Mouse (Mus musculus): ENCODE results near the gene Hacl1. TPM values are rescaled to one million over a fixed set of nuclear protein-coding genes. Genes with fewer than 3 reads are reported as not detected.

The Hacl1 gene
- total RNA-seq, 2 experiments from 2014 or later = 13.5 to 13.9 TPM

DNA sequence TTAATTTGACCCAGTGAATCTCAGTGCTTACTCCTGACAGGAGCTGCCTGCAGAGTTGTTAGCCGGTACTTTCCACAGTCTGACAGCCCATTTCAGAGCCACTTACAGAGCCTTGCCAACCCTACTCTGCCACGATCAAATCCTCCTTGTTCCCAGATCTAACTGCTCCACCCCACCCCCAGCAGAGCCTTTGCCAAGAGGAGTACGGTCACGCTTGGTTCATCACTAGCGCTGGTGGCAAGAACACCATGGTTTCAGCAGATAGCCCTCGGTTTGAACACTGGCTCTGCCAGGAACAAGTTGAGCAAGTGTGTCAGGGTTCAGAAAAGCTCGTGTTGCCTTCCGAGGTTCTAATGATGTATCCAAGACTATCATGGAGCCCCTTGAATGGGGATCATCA lies 54.6 kb downstream of the Hacl1 start:
- intact Hi-C loops (cut with DNase I) = no loop called here
- no peak for DNase-seq

DNA sequence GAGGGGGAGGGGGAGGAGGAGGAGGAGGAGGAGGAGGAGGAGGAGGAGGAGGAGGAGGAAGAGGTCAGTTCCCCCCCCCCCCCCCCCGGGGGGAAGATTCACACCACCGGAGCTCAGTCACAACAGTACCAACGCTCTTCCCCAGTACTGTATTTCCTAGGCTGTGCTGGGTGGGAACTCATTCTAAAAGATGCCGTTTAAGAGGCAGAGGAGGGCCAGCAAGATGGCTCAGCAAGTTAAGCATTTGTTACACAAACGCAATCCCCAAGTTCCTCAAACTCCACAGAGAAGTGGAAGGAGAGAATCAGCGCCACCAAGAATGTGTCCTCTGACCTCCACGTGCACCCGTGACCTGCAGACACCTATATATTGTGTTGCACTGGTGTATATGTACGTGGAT lies 58.0 kb downstream of the Hacl1 start:
- no peak for DNase-seq
- intact Hi-C loops (cut with DNase I) = no loop called here

DNA sequence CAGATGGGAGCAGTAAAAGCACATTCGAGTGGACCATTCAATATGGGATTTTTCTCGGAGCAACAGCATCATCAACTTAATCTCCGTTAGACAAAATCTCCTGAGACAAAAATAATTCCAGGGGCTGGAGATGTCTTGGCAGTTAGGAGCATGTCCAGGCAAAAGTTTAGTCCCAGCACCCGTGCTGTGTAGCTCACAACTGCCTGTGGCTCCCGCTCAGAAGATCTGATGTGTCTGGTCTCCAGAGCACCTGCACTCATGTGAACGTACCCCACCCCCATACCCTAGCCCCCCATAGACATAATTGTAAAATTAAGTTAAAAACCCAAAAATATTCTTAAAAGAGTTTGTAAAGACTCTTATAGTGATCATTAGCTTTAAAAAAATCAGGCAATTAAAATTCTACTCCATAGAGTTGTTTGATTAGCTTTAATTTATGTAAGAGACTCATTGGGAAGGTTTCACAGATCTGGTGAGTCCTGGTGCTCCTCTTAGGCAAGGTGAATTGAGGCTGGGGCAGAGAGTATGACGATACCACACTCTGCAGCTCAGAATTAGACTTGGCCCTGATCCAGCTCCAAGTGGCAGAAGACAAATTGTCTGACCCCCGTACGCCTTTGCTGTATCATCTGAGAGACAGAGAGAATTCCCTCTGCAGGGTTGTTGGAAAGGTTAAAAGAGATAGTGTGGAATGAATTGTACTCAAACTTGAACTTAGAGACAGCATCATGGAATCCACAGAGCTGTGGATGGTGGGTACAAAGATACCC lies 62.9 kb downstream of the Hacl1 start:
- DNase-seq = peak in 1 of 2 experiments; percentile 31
- intact Hi-C loops (cut with DNase I) = no loop called here

DNA sequence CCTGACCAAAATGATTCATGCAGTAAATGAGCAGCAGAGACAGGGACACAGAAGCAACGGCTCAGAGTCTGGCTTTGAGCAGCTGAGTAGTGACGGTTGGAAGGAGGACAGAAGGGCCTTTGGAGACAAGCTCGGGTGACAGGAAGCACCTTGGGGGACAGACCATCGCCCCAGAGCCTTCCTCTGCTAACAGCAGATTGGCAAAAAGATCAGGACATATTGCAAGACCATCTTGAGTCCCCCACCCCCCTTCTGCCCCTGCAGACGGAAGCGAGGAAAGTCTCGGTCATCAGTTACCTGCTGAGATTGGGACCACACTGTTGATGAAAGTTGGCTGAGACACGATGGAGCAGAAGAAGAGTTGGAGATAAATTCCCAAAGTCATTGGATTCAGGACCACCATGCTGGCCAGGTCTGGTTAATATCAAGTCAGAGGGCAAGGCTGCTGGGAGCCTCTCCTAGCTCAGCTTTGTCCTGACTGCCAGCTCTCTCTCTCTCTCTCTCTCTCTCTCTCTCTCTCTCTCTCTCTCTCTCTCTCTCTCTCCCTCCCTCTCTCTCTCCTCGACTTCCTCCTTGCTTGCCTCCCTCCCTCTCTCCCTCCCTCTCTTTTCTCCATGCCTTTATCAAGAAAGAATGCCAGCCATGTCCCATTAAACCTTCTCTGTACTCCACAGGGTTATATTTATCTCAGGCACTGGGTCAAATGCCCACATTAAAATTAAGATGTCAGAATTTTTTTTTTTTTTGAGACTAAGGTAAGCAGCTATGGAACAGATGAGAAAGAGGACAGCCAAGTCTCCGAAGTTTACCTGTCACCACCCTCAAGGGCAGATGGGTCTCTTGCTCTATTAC lies 64.0 kb downstream of the Hacl1 start:
- DNase-seq = peak in 1 of 2 experiments; percentile 35
- intact Hi-C loops (cut with DNase I) = no loop called here

DNA sequence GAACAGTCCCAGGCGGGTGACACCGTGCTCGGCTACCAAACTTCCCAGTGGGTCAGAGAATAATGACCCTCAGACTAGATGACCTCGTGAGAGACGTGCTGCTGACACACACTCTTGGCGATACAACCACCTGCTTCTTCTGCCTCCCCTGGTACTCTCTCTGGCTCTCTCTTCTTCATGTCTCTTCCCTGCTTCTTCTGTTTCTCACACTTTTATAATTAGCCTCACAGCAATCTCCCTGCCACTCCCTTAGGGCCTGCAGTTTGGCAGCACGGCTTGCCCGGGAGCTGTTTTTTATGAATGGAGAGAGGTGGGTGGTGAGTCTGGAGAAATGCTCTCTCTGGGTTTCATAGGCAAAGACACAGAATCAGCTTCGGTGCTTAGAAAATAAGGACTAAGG lies 65.2 kb downstream of the Hacl1 start:
- intact Hi-C loops (cut with DNase I) = no loop called here
- peak in 1 of 2 experiments; percentile 40 for DNase-seq

DNA sequence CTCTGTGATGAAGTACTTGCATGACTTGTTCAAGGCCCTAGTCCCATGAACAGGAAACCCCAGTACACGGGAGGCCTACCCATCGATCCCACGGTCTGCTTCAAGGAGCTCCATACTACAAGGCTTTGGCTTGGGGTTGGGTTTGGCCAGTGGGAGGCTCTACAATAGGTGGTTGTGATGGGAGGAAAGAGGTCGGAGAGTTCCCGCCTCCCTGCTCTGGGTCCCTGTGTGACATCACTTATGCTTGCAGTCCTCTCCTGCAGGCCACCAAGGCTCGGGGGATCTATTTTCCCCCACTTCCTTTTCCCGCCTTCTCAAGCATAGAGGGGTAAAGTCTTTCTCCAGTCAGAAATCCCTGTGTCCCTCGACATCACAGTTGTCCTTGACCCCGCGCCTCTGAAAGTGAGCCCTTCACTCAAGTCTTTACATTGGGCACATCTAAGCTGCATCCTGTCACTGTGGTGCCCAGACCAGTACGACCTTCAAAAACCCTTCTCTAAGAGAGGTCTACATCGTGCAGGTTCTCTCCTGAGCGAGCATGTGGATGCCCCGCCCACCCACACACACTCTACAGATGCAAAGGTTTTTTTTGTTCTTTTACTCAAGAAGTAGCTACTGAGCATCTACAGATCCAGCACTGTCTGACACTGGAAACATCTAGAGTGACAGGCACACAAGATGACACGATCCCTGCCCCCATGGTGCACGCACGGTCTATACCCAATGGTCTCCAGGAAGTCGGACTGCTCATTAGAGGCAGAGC lies 66.0 kb downstream of the Hacl1 start:
- DNase-seq = no peak
- intact Hi-C loops (cut with DNase I) = no loop called here

DNA sequence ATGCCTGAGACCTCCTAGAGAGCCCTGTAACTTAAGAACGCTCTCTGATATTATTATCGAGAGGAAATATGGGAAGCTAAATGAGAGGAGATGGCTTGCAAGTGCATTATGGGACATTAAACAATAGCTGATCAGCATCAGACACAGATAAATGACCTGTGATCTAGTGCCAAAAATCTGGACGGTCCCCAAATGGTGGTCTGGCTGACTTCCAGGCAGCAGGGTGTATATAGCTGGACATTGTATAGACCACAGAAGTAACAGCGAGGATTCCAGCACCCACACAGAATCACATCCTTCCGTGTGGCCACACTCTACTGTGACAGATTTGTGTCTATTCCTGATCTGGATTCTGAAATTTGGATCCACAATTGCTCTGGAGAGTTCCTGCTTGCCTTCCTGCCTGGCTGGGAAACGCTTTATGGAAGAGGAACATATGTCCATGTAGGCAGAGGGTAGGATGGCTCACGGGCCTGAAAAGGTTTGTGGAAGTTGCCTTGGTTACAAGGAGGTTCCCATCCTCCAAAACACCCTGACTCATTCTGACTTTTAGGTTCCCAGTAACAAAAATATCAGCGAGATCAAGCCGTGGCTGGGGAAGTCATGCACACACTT lies 68.4 kb downstream of the Hacl1 start:
- peak in 1 of 2 experiments; percentile 1 for DNase-seq
- intact Hi-C loops (cut with DNase I) = no loop called here

DNA sequence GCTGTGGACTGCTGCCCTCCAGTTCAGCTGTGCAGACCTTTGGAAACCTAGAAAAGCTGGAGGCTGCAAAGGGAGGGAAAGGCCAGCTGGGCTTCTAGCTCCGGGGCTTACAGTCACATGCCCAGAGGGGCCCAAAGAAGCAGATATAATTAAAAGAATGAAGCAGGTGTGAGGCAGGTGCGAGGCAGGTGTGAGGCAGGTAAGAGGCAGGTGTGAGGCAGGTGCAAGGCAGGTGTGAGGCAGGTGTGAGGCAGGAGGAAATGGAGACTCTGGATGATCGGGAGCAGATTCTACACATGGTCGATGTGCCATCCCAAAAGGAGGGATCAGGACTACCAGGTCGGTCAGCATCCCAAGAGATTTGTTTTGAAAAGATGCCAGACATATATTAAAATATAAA lies 69.7 kb downstream of the Hacl1 start:
- intact Hi-C loops (cut with DNase I) = no loop called here
- DNase-seq = peak in 1 of 2 experiments; percentile 0

DNA sequence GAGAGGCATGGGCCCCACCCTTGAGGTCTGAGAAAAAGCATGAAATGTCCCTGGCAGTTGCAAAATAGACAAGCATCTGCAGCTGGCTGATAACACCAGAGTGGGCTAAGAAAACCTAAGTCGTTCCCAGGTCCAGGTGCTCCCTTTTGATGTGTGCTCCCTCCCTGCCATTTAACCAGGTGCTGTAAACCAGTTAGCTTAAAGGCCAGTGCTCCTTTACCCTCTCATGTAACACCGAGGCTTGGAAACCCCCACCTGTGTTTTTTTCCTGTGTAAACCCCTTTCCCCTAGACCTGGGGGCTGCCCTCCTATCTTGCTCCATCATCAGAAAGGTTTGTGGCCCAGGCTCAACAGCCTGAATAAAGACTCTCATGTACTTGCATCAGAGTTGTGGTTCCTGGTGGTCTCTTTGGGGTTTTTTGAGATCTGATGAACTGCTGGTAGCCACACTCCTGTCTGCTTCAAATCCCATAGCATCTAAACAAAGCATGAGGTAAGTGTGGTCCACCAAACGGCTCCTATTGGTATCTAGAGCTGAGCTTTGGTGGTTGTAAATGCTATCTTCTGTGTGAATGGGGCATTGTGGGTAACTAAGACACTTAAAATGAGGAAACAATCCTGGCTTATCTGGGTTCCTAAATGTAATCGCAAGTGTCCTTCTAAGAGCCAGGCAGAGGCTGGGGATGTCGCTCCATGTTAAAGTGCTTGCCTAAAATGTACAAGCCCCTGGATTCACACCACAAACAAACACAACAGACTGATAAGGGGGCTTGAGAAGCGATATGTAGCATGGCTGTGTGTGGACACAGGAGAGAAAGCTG lies 70.7 kb downstream of the Hacl1 start:
- no peak for DNase-seq
- intact Hi-C loops (cut with DNase I) = no loop called here

DNA sequence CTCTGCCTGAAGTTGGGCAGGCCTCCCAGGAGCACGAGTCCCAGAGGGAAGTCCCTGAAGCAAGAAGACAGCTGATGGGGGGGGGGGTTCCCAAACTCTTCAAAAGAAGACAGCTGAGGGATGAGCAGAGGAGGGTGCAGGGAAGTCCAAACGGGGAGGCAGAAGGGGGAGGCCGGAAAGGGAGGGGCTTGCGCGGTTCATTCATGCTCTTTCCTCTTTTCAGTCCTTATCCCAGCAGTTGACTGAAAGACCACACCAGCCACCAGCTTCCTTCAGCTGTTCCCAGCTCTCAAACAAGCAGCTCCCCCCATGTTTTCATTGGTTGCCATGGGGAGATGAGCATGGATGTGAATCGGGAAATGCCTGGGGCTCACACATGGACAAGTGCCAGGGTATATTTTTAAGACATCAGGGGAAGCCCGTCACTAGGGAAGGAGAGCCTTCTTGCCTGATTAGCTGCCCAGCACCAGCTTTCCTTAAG lies 71.9 kb downstream of the Hacl1 start:
- DNase-seq = peak; percentile 59 to 73
- intact Hi-C loops (cut with DNase I) = no loop called here

DNA sequence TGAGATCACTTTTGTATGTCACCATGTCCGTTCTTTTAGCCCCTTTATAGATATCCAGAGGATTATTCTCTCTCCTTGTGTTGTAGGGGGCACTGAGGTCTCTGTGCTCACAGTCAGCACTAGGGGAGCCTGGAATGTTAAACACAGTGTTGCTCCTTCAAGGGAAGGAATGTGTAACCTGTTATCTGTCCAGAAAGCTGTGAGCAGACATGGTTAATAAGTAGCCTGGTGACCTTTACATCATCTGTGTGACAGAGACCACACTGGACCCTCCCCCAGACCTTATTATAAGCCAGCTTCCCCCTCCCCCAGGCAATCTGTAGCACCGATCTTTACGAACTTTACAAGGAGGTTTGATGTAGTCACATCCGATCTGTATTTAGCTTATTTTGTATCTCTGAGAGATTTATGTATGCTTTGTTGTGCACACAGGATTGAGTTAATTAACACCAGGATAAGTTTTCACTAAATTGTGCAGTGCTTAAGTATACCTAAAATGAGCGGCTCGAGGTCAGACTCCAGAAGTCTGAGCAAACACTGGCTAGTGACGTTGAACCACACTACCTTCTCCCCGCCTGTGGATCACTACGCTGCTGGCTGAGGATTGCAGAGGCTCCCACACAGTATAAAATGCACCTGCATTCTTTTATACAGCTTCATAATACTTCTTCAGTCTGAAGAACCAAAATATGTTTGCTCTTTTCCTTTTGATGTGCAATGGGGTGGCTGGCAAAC lies 75.4 kb downstream of the Hacl1 start:
- intact Hi-C loops (cut with DNase I) = no loop called here
- DNase-seq = no peak

DNA sequence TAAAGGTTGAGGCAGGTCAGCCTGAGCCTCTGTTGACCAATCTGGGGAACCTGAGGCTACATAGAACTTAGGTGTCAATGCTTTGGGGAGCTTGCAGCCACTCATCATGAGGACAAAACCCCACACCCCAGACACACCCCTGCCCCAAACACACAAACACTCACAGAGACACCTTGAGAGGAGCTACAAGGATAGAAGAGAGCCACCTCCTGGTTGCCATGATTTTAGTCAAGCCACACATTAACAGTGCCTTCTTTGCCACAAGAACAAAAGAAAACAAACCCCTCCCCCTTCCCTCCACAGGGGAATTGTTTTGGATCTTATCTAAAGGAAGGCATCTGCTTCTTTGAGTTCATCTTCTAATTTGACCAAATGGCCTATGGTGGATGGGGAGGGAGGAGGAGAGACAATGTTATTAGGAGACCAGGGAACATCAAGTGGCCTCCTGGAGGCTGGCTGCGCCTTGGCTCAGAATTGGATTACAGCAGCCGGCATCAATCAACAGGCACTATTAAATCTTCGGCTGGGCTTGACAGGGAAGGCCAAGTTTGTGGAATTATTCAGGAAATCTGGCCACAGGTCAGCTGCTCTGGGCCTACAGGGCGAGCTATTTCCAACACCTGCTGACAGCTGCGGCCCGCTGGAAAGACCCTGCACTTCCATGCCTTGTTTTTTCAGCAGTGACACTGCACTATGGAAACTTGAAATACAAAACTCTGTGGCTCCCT lies 76.5 kb downstream of the Hacl1 start:
- DNase-seq = peak; percentile 84 to 86
- intact Hi-C loops (cut with DNase I) = no loop called here

DNA sequence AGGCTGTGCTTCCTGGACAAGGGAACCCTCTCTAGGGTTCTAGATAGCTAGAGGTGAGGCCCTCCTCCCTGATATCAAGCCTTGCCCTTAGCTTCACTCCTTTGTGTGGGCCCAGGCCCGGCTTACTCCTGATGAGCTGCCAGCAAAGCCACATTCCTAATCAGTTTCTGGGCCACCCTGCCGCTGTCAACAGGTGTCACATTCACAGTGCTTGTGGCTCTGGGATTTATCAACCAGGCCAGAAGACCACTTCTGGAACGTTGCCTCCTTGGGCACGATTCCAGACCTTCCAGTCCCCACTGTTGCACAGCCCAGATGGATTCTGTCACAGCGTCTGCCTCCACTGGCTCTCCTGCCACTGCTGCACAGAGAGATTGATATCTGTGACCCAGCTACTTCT lies 80.2 kb downstream of the Hacl1 start:
- intact Hi-C loops (cut with DNase I) = no loop called here

DNA sequence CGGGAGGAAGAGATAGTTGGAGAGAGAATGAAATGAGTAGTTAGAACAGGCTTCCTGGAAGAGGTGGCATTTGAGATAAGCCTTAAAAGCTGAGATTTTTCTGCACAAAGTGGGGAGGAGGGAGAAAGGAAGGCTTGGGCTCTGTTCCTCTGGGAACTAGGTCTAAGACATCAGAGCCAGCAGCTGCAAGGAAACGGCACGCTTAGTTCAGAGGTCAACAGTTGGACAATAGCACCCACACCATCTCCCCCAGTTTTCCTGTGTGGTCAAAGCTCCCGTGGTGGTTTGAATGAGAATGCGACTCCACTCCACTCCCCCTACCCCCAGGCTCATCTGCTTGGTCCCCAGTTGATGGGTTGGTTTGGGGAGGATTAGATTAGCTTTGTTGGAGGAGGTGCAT lies 81.9 kb downstream of the Hacl1 start:
- intact Hi-C loops (cut with DNase I) = loop anchor here (5.0 kb wide), 1 partner anchor 43 kb away; no protein-coding TSS in a partner anchor

More for the DNA sequence above, 80.2 kb downstream of the Hacl1 start:
- DNase-seq = peak; percentile 91

DNA sequence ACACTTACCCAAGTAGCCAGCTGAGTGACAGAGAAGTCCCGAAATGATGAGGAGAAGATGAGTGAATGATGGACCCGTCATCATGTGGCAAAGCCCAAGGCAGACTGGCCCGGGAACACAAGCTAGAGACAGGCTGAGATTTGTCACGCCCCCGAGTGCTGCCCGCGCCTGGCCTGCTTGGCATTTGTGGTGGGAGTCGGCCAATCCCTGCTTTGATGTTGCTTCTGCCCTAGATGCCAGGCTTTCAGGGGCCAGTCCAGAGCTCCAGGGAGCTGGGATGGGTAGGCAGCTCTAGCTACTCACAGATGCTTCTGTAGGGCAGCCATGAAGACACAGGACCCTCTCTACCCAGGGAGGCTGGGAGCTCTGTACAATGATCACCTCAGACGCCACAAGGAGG lies 83.3 kb downstream of the Hacl1 start:
- intact Hi-C loops (cut with DNase I) = loop anchor here (5.0 kb wide), 1 partner anchor 45 kb away; no protein-coding TSS in a partner anchor

More for the DNA sequence above, 81.9 kb downstream of the Hacl1 start:
- DNase-seq = peak in 1 of 2 experiments; percentile 0

DNA sequence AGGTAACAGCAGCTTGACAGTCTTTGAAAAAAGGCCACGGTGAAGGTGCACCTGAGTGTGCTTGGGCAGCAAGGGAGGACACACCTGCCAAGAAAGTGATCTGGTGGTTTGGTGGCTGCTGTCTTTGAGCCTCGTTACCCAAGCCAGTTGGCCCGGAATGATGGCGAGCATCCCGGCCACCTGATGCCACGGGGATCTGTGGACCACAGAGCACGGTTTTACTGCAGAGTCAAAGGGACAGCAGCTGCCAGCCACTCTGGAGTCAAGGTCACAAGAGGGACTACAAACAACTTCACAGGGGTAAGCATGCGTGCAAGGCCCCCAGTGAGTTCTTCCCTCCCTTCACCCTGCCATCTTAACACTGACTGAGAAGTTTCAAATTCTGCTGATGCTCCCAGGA lies 83.8 kb downstream of the Hacl1 start:
- intact Hi-C loops (cut with DNase I) = loop anchor here (5.0 kb wide), 1 partner anchor 45 kb away; no protein-coding TSS in a partner anchor
- DNase-seq = peak in 1 of 2 experiments; percentile 11

More for the DNA sequence above, 83.3 kb downstream of the Hacl1 start:
- peak in 1 of 2 experiments; percentile 2 for DNase-seq

DNA sequence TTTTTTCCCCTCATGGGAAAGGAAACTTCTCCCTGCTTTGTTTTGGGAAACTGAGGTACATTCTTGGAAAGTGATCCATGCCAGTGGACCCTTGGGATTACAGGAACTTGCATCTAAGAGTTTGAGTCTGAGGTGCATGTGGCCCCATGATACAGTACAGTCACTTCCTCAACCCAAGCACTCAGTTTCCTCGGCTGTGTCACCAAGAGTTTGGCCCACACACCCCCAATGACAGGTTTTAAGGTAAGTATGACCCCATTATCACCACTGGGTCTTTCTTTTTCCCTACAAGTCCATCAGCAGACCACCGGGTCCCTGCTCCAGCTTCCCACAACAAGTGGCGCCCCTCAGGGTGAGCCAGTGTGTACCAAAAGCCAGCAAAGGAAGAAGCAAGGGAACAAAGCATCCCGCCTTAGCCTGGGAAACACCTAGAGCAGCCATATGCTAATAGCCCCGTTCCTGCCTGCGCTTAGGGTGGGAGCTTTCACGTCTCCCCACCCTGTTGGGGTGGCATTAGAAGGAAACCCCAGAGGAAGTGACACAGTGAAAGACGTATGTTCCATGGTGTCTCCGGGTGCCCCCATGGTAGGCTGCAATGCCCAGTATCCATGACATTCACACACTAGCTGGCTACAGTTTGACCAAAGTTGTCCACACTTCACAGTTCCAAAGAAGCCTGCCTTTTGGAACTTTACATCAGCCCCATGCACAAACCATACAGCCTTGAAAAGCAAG lies 84.4 kb downstream of the Hacl1 start:
- intact Hi-C loops (cut with DNase I) = loop anchor here (5.0 kb wide), 1 partner anchor 46 kb away; no protein-coding TSS in a partner anchor
- peak in 1 of 2 experiments; percentile 0 for DNase-seq
